Mouse (Mus musculus) hindbrain, embryonic 15.5 days (tissue): ENCODE data around the gene Rhox2e. TPM values are rescaled to one million over a fixed set of nuclear protein-coding genes. Genes with fewer than 3 reads are reported as not detected.
"Not testable (repeated sequence)": the region's sequence is repeated elsewhere in the genome, so short reads cannot be mapped to it uniquely, and the experiment has no call there.

ENCODE experiments used
- ATAC-seq: fragments of 200-750 bp; cut with Nextera tagmentation; 2 replicates; pipeline ENCODE4 v1.8.0; 2017; ENCODE audit warnings: low read depth, moderate number of reproducible peaks, moderate TSS enrichment; ENCODE audit not compliant: low FRiP score
- H3K27ac ChIP-seq: fragments of 300-500 bp; sonication (generic); replicated peaks from 2 replicates; pipeline ENCODE4 v1.5.1; 2015; ENCODE audit warnings: mild to moderate bottlenecking, inconsistent platforms
- H3K27me3 ChIP-seq: fragments of 300-500 bp; sonication (generic); 2 replicates; pipeline ENCODE4 v1.6.1; 2015; ENCODE audit warnings: control low read depth, inconsistent platforms
- H3K36me3 ChIP-seq: fragments of 300-500 bp; sonication (generic); 2 replicates; pipeline ENCODE4 v1.6.1; 2015; ENCODE audit warnings: control low read depth, inconsistent platforms
- H3K4me1 ChIP-seq: fragments of 300-500 bp; sonication (generic); replicated peaks from 2 replicates; pipeline ENCODE4 v1.6.1; 2015; ENCODE audit warnings: control low read depth, inconsistent platforms
- H3K4me2 ChIP-seq: fragments of 300-500 bp; sonication (generic); 2 replicates; pipeline ENCODE4 v1.6.1; 2015; ENCODE audit warnings: moderate library complexity, mild to moderate bottlenecking, inconsistent platforms
- H3K4me3 ChIP-seq: fragments of 300-500 bp; sonication (generic); 2 replicates; pipeline ENCODE4 v1.5.1; 2015; ENCODE audit warnings: mild to moderate bottlenecking, inconsistent platforms
- H3K9ac ChIP-seq: fragments of 300-500 bp; sonication (generic); 2 replicates; pipeline ENCODE4 v1.6.1; 2015; ENCODE audit warnings: inconsistent platforms
- H3K9me3 ChIP-seq: fragments of 300-500 bp; sonication (generic); 2 replicates; pipeline ENCODE4 v1.6.1; 2016; ENCODE audit warnings: control low read depth, inconsistent platforms
- WGBS: fragments of 180-500 bp; shearing (Covaris S2); methylation state at CpG from one replicate; pipeline ENCODE4 v1.1.7; 2015; 5-methylcytosine and 5-hydroxymethylcytosine counted together
- polyA plus RNA-seq: library from polyadenylated mRNA; unstranded; fragments of >200 nt; fragmentation: Nextera tagmentation; extraction: Ambion mirVana; gene quantifications from 2 replicates; pipeline ENCODE4 v1.2.1, GENCODE M21; 2015

Rhox2e gene
- not detected in 2 replicates for polyA plus RNA-seq

- H3K4me2 ChIP-seq, H3K9ac ChIP-seq, H3K27ac ChIP-seq, H3K4me3 ChIP-seq, H3K27me3 ChIP-seq, ATAC-seq, H3K9me3 ChIP-seq, H3K36me3 ChIP-seq, H3K4me1 ChIP-seq: not testable (repeated sequence)
- WGBS = 93% methylated on average over 2 of the region's 8 CpGs
Measured at GRCm38 (mm10) chrX:37530152-37530551, at the start of gene Rhox2e. Rhox2e (plus strand) TSS chrX:37530452.

GRCm38 (mm10) chrX:37514059-37514458, 16.2 kb upstream of the Rhox2e start, which contains the start of gene Rhox4d:
Rhox4d (plus strand) TSS chrX:37514359.
- H3K36me3 ChIP-seq, H3K27me3 ChIP-seq, H3K9ac ChIP-seq, H3K4me2 ChIP-seq, H3K4me1 ChIP-seq, H3K4me3 ChIP-seq, H3K27ac ChIP-seq, ATAC-seq, H3K9me3 ChIP-seq: not testable (repeated sequence)
- WGBS = 92% methylated on average over 15 of the region's 18 CpGs

GRCm38 (mm10) chrX:37541719-37542118, 11.5 kb downstream of the Rhox2e start, which contains the start of gene Rhox3e:
Rhox3e (plus strand) TSS chrX:37542019.
- H3K36me3 ChIP-seq, H3K27me3 ChIP-seq, H3K4me1 ChIP-seq, H3K4me3 ChIP-seq, H3K9me3 ChIP-seq, H3K4me2 ChIP-seq, H3K27ac ChIP-seq, ATAC-seq, H3K9ac ChIP-seq: not testable (repeated sequence)
- WGBS = 88% methylated on average over 1 of the region's 4 CpGs

GRCm38 (mm10) chrX:37557112-37557511, 26.9 kb downstream of the Rhox2e start, which contains the start of gene Rhox4e:
Rhox4e (plus strand) TSS chrX:37557412.
- H3K9me3 ChIP-seq, H3K4me2 ChIP-seq, ATAC-seq, H3K27ac ChIP-seq, H3K4me1 ChIP-seq, H3K27me3 ChIP-seq, H3K9ac ChIP-seq, H3K36me3 ChIP-seq, H3K4me3 ChIP-seq: not testable (repeated sequence)
- WGBS = 95% methylated on average over 10 of the region's 18 CpGs

GRCm38 (mm10) chrX:37571105-37571504, 40.9 kb downstream of the Rhox2e start, which contains the start of gene Rhox2f:
Rhox2f (plus strand) TSS chrX:37571405.
- not testable (repeated sequence) for ATAC-seq, H3K27ac ChIP-seq, H3K4me3 ChIP-seq, H3K4me2 ChIP-seq, H3K36me3 ChIP-seq, H3K9me3 ChIP-seq, H3K27me3 ChIP-seq, H3K4me1 ChIP-seq, H3K9ac ChIP-seq
- 94% methylated on average over 8 of the region's 8 CpGs for WGBS

GRCm38 (mm10) chrX:37572638-37573037, 42.4 kb downstream of the Rhox2e start:
- 70% methylated on average over 2 of the region's 2 CpGs for WGBS
- not testable (repeated sequence) for H3K9me3 ChIP-seq, H3K27me3 ChIP-seq, H3K4me3 ChIP-seq, H3K27ac ChIP-seq, H3K9ac ChIP-seq, H3K4me1 ChIP-seq, ATAC-seq, H3K4me2 ChIP-seq, H3K36me3 ChIP-seq

- not testable (repeated sequence) for H3K9me3 ChIP-seq, H3K4me3 ChIP-seq, H3K4me2 ChIP-seq, H3K4me1 ChIP-seq, H3K27me3 ChIP-seq, H3K36me3 ChIP-seq, H3K27ac ChIP-seq, ATAC-seq, H3K9ac ChIP-seq
Measured at GRCm38 (mm10) chrX:37580692-37581091, 50.4 kb downstream of the Rhox2e start, which contains the start of gene Rhox3f. Rhox3f (plus strand) TSS chrX:37580992.

Other genes starting within 250 kb of the Rhox2e start
- not detected in 2 replicates for gene Rhox3a2, start 150.4 kb upstream of the Rhox2e start, polyA plus RNA-seq
- gene Rhox4a2, start 139.6 kb upstream of the Rhox2e start, polyA plus RNA-seq = not detected in 2 replicates
- not detected in 2 replicates for gene Rhox2b, start 118.4 kb upstream of the Rhox2e start, polyA plus RNA-seq
- gene Rhox4b, start 98.0 kb upstream of the Rhox2e start, polyA plus RNA-seq = not detected in 2 replicates
- not detected in 2 replicates for gene Rhox2c, start 76.8 kb upstream of the Rhox2e start, polyA plus RNA-seq
- not detected in 2 replicates for gene Rhox3c, start 71.9 kb upstream of the Rhox2e start, polyA plus RNA-seq
- gene Rhox4c, start 50.1 kb upstream of the Rhox2e start, polyA plus RNA-seq = not detected in 2 replicates
- not detected in 2 replicates for gene Rhox2d, start 37.0 kb upstream of the Rhox2e start, polyA plus RNA-seq
- not detected in 2 replicates for gene Rhox4d, start 16.1 kb upstream of the Rhox2e start, polyA plus RNA-seq
- gene Rhox3e, start 11.6 kb downstream of the Rhox2e start, polyA plus RNA-seq = not detected in 2 replicates
- not detected in 2 replicates for gene Rhox4e, start 27.0 kb downstream of the Rhox2e start, polyA plus RNA-seq
- not detected in 2 replicates for gene Rhox2f, start 41.0 kb downstream of the Rhox2e start, polyA plus RNA-seq
- not detected in 2 replicates for gene Rhox3f, start 50.5 kb downstream of the Rhox2e start, polyA plus RNA-seq
- gene Rhox4f, start 77.3 kb downstream of the Rhox2e start, polyA plus RNA-seq = not detected in 2 replicates
- gene Rhox3g, start 98.2 kb downstream of the Rhox2e start, polyA plus RNA-seq = not detected in 2 replicates
- not detected in 2 replicates for gene Rhox2g, start 113.0 kb downstream of the Rhox2e start, polyA plus RNA-seq
- gene Rhox4g, start 120.9 kb downstream of the Rhox2e start, polyA plus RNA-seq = not detected in 2 replicates
- not detected in 2 replicates for gene Rhox3h, start 138.3 kb downstream of the Rhox2e start, polyA plus RNA-seq
- gene Rhox2h, start 142.8 kb downstream of the Rhox2e start, polyA plus RNA-seq = not detected in 2 replicates